Mouse (Mus musculus): ENCODE results near the gene Aph1b. TPM values are rescaled to one million over a fixed set of nuclear protein-coding genes. Genes with fewer than 3 reads are reported as not detected.

Gene Aph1b
- polyA plus RNA-seq, 1 experiment from 2014 or later: 2.0 TPM

DNA sequence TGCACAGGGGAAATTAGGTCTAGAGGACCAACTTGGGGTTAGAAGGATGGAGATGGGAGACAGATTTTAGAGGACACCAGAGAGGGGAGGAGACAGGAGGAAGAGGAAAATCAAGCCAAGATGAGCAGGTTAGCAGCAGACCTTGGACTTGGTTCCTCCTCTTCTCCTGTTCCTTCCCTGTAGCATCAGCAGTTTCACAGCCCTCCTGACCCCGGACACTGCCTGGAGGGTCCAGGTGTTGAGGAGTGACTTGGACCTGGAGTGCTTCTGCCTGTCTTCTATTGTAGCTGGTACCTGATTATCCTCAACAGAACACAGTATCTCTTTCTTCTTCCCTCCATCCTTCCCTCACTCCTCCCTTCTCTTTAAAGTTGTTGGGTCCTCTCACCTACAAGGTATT is 26.6 kb downstream of the Aph1b start:
- Histone ChIP-seq H3K9ac (ENCODE audit: low read depth, low read length) (no peak overlapping the region), H3K27me3 (ENCODE audit: control insufficient read depth, insufficient read depth, low read depth, low read length) (no peaks in the 10 kb centered on the region), H3K4me3 (ENCODE audit: low read depth, low read length) (no peak overlapping the region), H3K36me3 (ENCODE audit: control insufficient read depth, insufficient read depth) (no peaks in the 10 kb centered on the region), H3K27ac (ENCODE audit: low read length) (no peak overlapping the region), H3K4me1 (ENCODE audit: control insufficient read depth, low read depth, low read length) (no peaks in the 10 kb centered on the region; the same call in 1 of the 2 replicates), H3K9me3 (replicated peaks; ENCODE audit: control insufficient read depth, low read length) (no peaks in the 10 kb centered on the region), H3K4me2 (ENCODE audit: low read depth, low read length) (no peak overlapping the region)
- ATAC-seq (ENCODE audit: low read depth): no peak
- WGBS (ENCODE audit: insufficient replicate concordance): 55% methylated on average over 1 of the region's 1 CpGs

DNA sequence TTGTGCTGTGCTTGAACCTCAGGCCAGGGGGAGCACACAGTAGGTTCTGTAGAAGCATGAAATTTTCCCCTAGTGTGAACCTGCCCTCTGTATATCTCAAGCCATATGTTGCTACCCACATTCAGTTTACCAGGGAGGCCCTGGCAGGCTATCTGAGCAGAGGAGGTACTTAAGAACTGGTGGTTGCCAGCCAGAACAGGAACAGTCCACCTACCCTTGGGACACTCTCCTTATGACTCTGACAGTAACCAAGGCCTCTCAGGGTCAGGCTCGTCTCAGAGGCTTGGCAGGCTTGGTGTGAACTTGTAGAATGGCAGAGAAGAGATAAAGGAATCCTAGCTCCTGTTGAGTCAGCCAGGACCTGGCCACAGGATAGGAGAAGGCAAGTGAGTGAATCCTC is 34.3 kb downstream of the Aph1b start:
- Histone ChIP-seq H3K36me3 (ENCODE audit: control insufficient read depth, insufficient read depth) (no peaks in the 10 kb centered on the region), H3K9ac (ENCODE audit: low read depth, low read length) (no peak overlapping the region), H3K9me3 (replicated peaks; ENCODE audit: control insufficient read depth, low read length) (no peaks in the 10 kb centered on the region), H3K27ac (ENCODE audit: low read length) (no peak overlapping the region), H3K4me2 (ENCODE audit: low read depth, low read length) (no peak overlapping the region), H3K4me1 (ENCODE audit: control insufficient read depth, low read depth, low read length) (no peaks in the 10 kb centered on the region), H3K27me3 (ENCODE audit: control insufficient read depth, insufficient read depth, low read depth, low read length) (no peaks in the 10 kb centered on the region), H3K4me3 (ENCODE audit: low read depth, low read length) (no peak overlapping the region)
- WGBS (ENCODE audit: insufficient replicate concordance): 40% methylated on average over 1 of the region's 1 CpGs
- no peak for ATAC-seq (ENCODE audit: low read depth)

DNA sequence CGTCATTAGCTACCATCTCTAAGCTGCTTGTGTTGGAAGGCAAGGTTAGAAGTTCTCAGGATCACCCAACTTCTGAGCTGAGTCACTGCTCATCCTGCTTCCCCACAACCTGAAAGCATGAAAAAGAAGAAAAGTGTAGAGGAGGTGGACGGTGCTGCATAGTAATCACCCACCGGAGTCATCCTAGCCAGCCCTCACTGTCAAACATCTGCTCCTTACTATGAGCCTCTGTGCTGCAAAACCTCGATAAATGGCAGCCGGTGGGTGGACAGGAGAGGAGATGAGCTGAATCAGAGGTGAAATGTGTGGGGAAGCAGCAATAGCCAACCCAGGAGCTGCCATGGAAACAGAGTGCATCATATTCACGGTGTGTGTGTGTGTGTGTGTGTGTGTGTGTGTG is 42.4 kb downstream of the Aph1b start:
- WGBS (ENCODE audit: insufficient replicate concordance): 65% methylated on average over 6 of the region's 6 CpGs
- H3K4me1 ChIP-seq (ENCODE audit: control insufficient read depth, low read depth, low read length): no peaks in the 10 kb centered on the region
- no peak for ATAC-seq (ENCODE audit: low read depth)

DNA sequence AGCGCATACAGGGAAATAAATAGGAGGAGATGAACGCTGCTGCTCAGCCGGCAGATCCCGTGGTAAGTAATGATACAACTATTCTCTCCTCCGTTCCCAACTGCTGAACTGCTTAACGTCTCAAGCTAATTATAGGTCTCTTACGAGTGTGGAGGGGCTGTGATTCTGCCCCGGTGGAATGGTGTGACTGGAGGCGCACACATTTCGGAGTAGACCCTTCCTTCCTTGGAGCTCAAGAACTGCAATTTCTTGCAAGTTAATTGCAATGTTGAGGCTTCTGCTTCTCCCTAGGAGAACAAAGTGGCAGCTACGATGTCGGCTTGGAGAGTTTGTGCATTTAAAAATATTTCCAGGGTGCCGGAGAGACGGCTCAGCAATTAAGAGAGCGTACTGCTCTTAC is 46.9 kb downstream of the Aph1b start:
- no peak overlapping the region for H3K27ac ChIP-seq (ENCODE audit: low read length)
- no peak for ATAC-seq (ENCODE audit: low read depth)
- no peak overlapping the region for H3K9ac ChIP-seq (ENCODE audit: low read depth, low read length)
- H3K4me3 ChIP-seq (ENCODE audit: low read depth, low read length): no peak overlapping the region
- H3K4me1 ChIP-seq (ENCODE audit: control insufficient read depth, low read depth, low read length): no peaks in the 10 kb centered on the region
- H3K4me2 ChIP-seq (ENCODE audit: low read depth, low read length): no peak overlapping the region
- WGBS (ENCODE audit: insufficient replicate concordance): 79% methylated on average over 15 of the region's 15 CpGs
- H3K27me3 ChIP-seq (ENCODE audit: control insufficient read depth, insufficient read depth, low read depth, low read length): no peaks in the 10 kb centered on the region
- H3K36me3 ChIP-seq (ENCODE audit: control insufficient read depth, insufficient read depth): no peaks in the 10 kb centered on the region
- no peaks in the 10 kb centered on the region for H3K9me3 ChIP-seq (replicated peaks; ENCODE audit: control insufficient read depth, low read length)

More for the DNA sequence above, 42.4 kb downstream of the Aph1b start:
- Histone ChIP-seq H3K27me3 (ENCODE audit: control insufficient read depth, insufficient read depth, low read depth, low read length) (no peaks in the 10 kb centered on the region), H3K4me2 (ENCODE audit: low read depth, low read length) (no peak overlapping the region), H3K9me3 (replicated peaks; ENCODE audit: control insufficient read depth, low read length) (no peaks in the 10 kb centered on the region), H3K27ac (ENCODE audit: low read length) (no peak overlapping the region), H3K4me3 (ENCODE audit: low read depth, low read length) (no peak overlapping the region), H3K9ac (ENCODE audit: low read depth, low read length) (no peak overlapping the region), H3K36me3 (ENCODE audit: control insufficient read depth, insufficient read depth) (no peaks in the 10 kb centered on the region)

GRCm38 (mm10) chr9:66744531-66744930 is 50.8 kb downstream of the Aph1b start:
- no peak overlapping the region for H3K4me3 ChIP-seq (ENCODE audit: low read depth, low read length)
- no peaks in the 10 kb centered on the region for H3K9me3 ChIP-seq (replicated peaks; ENCODE audit: control insufficient read depth, low read length)
- no peak for ATAC-seq (ENCODE audit: low read depth)
- H3K4me1 ChIP-seq (ENCODE audit: control insufficient read depth, low read depth, low read length): no peaks in the 10 kb centered on the region
- no peaks in the 10 kb centered on the region for H3K36me3 ChIP-seq (ENCODE audit: control insufficient read depth, insufficient read depth)
- no peak overlapping the region for H3K27ac ChIP-seq (ENCODE audit: low read length)
- H3K27me3 ChIP-seq (ENCODE audit: control insufficient read depth, insufficient read depth, low read depth, low read length): no peaks in the 10 kb centered on the region
- 51% methylated on average over 2 of the region's 2 CpGs for WGBS (ENCODE audit: insufficient replicate concordance)
- H3K9ac ChIP-seq (ENCODE audit: low read depth, low read length): no peak overlapping the region
- H3K4me2 ChIP-seq (ENCODE audit: low read depth, low read length): no peak overlapping the region

- Histone ChIP-seq H3K4me1 (ENCODE audit: control insufficient read depth, low read depth, low read length) (no peaks in the 10 kb centered on the region), H3K4me2 (ENCODE audit: low read depth, low read length) (no peak overlapping the region), H3K27ac (ENCODE audit: low read length) (no peak overlapping the region), H3K9me3 (replicated peaks; ENCODE audit: control insufficient read depth, low read length) (no peaks in the 10 kb centered on the region), H3K27me3 (ENCODE audit: control insufficient read depth, insufficient read depth, low read depth, low read length) (no peaks in the 10 kb centered on the region), H3K36me3 (ENCODE audit: control insufficient read depth, insufficient read depth) (no peaks in the 10 kb centered on the region), H3K9ac (ENCODE audit: low read depth, low read length) (no peak overlapping the region), H3K4me3 (ENCODE audit: low read depth, low read length) (no peak overlapping the region)
- no peak for ATAC-seq (ENCODE audit: low read depth)
- WGBS (ENCODE audit: insufficient replicate concordance): 56% methylated on average over 7 of the region's 7 CpGs
Observed at GRCm38 (mm10) chr9:66739516-66739915, 55.8 kb downstream of the Aph1b start.

- Histone ChIP-seq H3K36me3 (ENCODE audit: control insufficient read depth, insufficient read depth) (no peaks in the 10 kb centered on the region), H3K4me1 (ENCODE audit: control insufficient read depth, low read depth, low read length) (no peaks in the 10 kb centered on the region; the same call in 1 of the 2 replicates), H3K9me3 (replicated peaks; ENCODE audit: control insufficient read depth, low read length) (no peaks in the 10 kb centered on the region), H3K4me3 (ENCODE audit: low read depth, low read length) (no peak overlapping the region), H3K27me3 (ENCODE audit: control insufficient read depth, insufficient read depth, low read depth, low read length) (no peaks in the 10 kb centered on the region), H3K27ac (ENCODE audit: low read length) (no peak overlapping the region), H3K4me2 (ENCODE audit: low read depth, low read length) (no peak overlapping the region), H3K9ac (ENCODE audit: low read depth, low read length) (no peak overlapping the region)
- 46% methylated on average over 2 of the region's 2 CpGs for WGBS (ENCODE audit: insufficient replicate concordance)
- ATAC-seq (ENCODE audit: low read depth): no peak
Observed at GRCm38 (mm10) chr9:66736551-66736950, 58.7 kb downstream of the Aph1b start.

GRCm38 (mm10) chr9:66736016-66736415 is 59.3 kb downstream of the Aph1b start:
- H3K36me3 ChIP-seq (ENCODE audit: control insufficient read depth, insufficient read depth): no peaks in the 10 kb centered on the region
- H3K4me1 ChIP-seq (ENCODE audit: control insufficient read depth, low read depth, low read length): no peaks in the 10 kb centered on the region; the same call in 1 of the 2 replicates
- WGBS (ENCODE audit: insufficient replicate concordance): 61% methylated on average over 3 of the region's 3 CpGs
- no peak overlapping the region for H3K27ac ChIP-seq (ENCODE audit: low read length)
- H3K4me2 ChIP-seq (ENCODE audit: low read depth, low read length): no peak overlapping the region
- no peaks in the 10 kb centered on the region for H3K9me3 ChIP-seq (replicated peaks; ENCODE audit: control insufficient read depth, low read length)
- no peaks in the 10 kb centered on the region for H3K27me3 ChIP-seq (ENCODE audit: control insufficient read depth, insufficient read depth, low read depth, low read length)
- ATAC-seq (ENCODE audit: low read depth): no peak
- H3K4me3 ChIP-seq (ENCODE audit: low read depth, low read length): no peak overlapping the region
- H3K9ac ChIP-seq (ENCODE audit: low read depth, low read length): no peak overlapping the region

DNA sequence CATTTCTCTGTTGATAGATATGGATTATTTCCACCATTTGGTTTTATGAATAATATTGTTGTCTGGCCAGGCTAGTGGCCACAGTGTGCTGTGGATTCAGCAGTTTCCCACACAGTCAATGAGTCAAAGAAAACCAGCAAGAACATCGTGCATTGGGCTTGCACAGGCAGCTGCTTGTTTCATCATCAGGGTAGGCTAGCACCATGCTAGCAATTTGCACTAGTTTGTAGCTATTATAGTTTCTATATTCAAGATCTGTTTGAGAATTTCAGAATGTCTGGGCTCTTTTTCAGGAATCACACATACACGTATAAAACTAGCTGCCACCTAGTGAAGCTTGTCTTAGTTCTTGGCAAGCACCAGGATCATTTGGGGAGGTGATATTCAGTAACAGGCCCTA is 60.2 kb downstream of the Aph1b start:
- H3K27ac ChIP-seq (ENCODE audit: low read length): no peak overlapping the region
- no peak overlapping the region for H3K4me3 ChIP-seq (ENCODE audit: low read depth, low read length)
- H3K9ac ChIP-seq (ENCODE audit: low read depth, low read length): no peak overlapping the region
- H3K27me3 ChIP-seq (ENCODE audit: control insufficient read depth, insufficient read depth, low read depth, low read length): no peaks in the 10 kb centered on the region
- ATAC-seq (ENCODE audit: low read depth): no peak
- 54% methylated on average over 2 of the region's 2 CpGs for WGBS (ENCODE audit: insufficient replicate concordance)
- H3K4me2 ChIP-seq (ENCODE audit: low read depth, low read length): no peak overlapping the region
- no peaks in the 10 kb centered on the region for H3K9me3 ChIP-seq (replicated peaks; ENCODE audit: control insufficient read depth, low read length)
- no peaks in the 10 kb centered on the region for H3K36me3 ChIP-seq (ENCODE audit: control insufficient read depth, insufficient read depth)
- H3K4me1 ChIP-seq (ENCODE audit: control insufficient read depth, low read depth, low read length): no peaks in the 10 kb centered on the region; the same call in 1 of the 2 replicates
